Mouse (Mus musculus) erythroblast, embryonic 14.5 days (primary cell): ENCODE data around the gene Scnn1a. TPM values are rescaled to one million over a fixed set of nuclear protein-coding genes. Genes with fewer than 3 reads are reported as not detected.

Experiments
- H3K27me3 ChIP-seq: 2 replicates; pipeline ENCODE4 v1.6.1; 2012; ENCODE audit warnings: inconsistent platforms; ENCODE audit not compliant: control insufficient read depth
- H3K36me3 ChIP-seq: 2 replicates; pipeline ENCODE4 v1.6.1; 2012; ENCODE audit warnings: mild to moderate bottlenecking, inconsistent platforms; ENCODE audit not compliant: control insufficient read depth
- H3K4me1 ChIP-seq: 2 replicates; pipeline ENCODE4 v1.6.1; 2012; ENCODE audit warnings: inconsistent platforms; ENCODE audit not compliant: control insufficient read depth
- H3K4me3 ChIP-seq: replicated peaks from 2 replicates; pipeline ENCODE3; 2012; ENCODE audit warnings: moderate library complexity, mild to moderate bottlenecking, inconsistent platforms
- H3K9me3 ChIP-seq: 2 replicates; pipeline ENCODE4 v1.6.1; 2012; ENCODE audit warnings: low read length, inconsistent platforms, mixed read lengths; ENCODE audit not compliant: control insufficient read depth
- GATA1 ChIP-seq: IDR thresholded peaks from 2 replicates; pipeline ENCODE4 v1.6.1; 2012; ENCODE audit warnings: low read length, inconsistent platforms, mixed read lengths
- TAL1 ChIP-seq: IDR thresholded peaks from 3 replicates; pipeline ENCODE4 v1.6.1; 2012; ENCODE audit warnings: low read length, inconsistent platforms, mixed read lengths
- polyA plus RNA-seq: library from polyadenylated mRNA; stranded (reverse); fragments of >175 nt; gene quantifications from 2 replicates; pipeline ENCODE4 v1.2.3, GENCODE M21; 2012

Scnn1a gene
- polyA plus RNA-seq, 1 experiment, result 0.01 TPM

- Histone ChIP-seq H3K36me3 (peaks cover 7% of the 10 kb centered on the region; the same call in 1 of the 2 replicates), H3K4me3 (no peak overlapping the region), H3K9me3 (no peaks in the 10 kb centered on the region), H3K4me1 (peaks cover 17% of the 10 kb centered on the region), H3K27me3 (peaks cover 28% of the 10 kb centered on the region)
- no peak for TF ChIP-seq GATA1
- no peak for TF ChIP-seq TAL1
Observed at GRCm38 (mm10) chr6:125352811-125353210, 32.4 kb downstream of the Scnn1a start.

GRCm38 (mm10) chr6:125353221-125353620 is 32.8 kb downstream of the Scnn1a start:
- peaks cover 10% of the 10 kb centered on the region; the same call in 1 of the 2 replicates for H3K36me3 ChIP-seq
- H3K4me1 ChIP-seq, result peaks cover 17% of the 10 kb centered on the region
- no peak for TF ChIP-seq GATA1
- TF ChIP-seq TAL1, result no peak
- peaks cover 27% of the 10 kb centered on the region for H3K27me3 ChIP-seq
- no peak overlapping the region for H3K4me3 ChIP-seq
- no peaks in the 10 kb centered on the region for H3K9me3 ChIP-seq

GRCm38 (mm10) chr6:125353655-125354054 is 33.2 kb downstream of the Scnn1a start:
- Histone ChIP-seq H3K9me3 (no peaks in the 10 kb centered on the region), H3K36me3 (peaks cover 10% of the 10 kb centered on the region; the same call in 1 of the 2 replicates), H3K27me3 (peaks cover 22% of the 10 kb centered on the region), H3K4me3 (no peak overlapping the region), H3K4me1 (peaks cover 17% of the 10 kb centered on the region)
- no peak for TF ChIP-seq GATA1
- TF ChIP-seq TAL1, result no peak

GRCm38 (mm10) chr6:125354352-125355151 is 34.1 kb downstream of the Scnn1a start:
- Histone ChIP-seq H3K9me3 (no peaks in the 10 kb centered on the region), H3K4me1 (peaks cover 9% of the 10 kb centered on the region), H3K4me3 (no peak overlapping the region), H3K27me3 (peaks cover 13% of the 10 kb centered on the region), H3K36me3 (peaks cover 10% of the 10 kb centered on the region; the same call in 1 of the 2 replicates)
- TF ChIP-seq GATA1 (no peak), TAL1 (no peak)

- no peaks in the 10 kb centered on the region for H3K9me3 ChIP-seq
- H3K4me3 ChIP-seq, result no peak overlapping the region
- H3K4me1 ChIP-seq, result peaks cover 2% of the 10 kb centered on the region
Observed at GRCm38 (mm10) chr6:125355197-125355741, 34.8 kb downstream of the Scnn1a start.

GRCm38 (mm10) chr6:125356264-125356663 is 35.8 kb downstream of the Scnn1a start:
- no peak for TF ChIP-seq GATA1
- TF ChIP-seq TAL1, result no peak
- H3K36me3 ChIP-seq, result peaks cover 10% of the 10 kb centered on the region; the same call in 1 of the 2 replicates
- no peak overlapping the region for H3K4me3 ChIP-seq
- no peaks in the 10 kb centered on the region for H3K9me3 ChIP-seq
- peaks cover 2% of the 10 kb centered on the region; the same call in 1 of the 2 replicates for H3K27me3 ChIP-seq
- peaks cover 2% of the 10 kb centered on the region for H3K4me1 ChIP-seq

More at GRCm38 (mm10) chr6:125355197-125355741, 34.8 kb downstream of the Scnn1a start:
- H3K27me3 ChIP-seq, result peaks cover 6% of the 10 kb centered on the region
- H3K36me3 ChIP-seq, result peaks cover 10% of the 10 kb centered on the region; the same call in 1 of the 2 replicates
- TF ChIP-seq GATA1 (no peak), TAL1 (no peak)

- H3K27me3 ChIP-seq, result no peaks in the 10 kb centered on the region
- no peak for TF ChIP-seq TAL1
- no peak for TF ChIP-seq GATA1
- peaks cover 2% of the 10 kb centered on the region for H3K4me1 ChIP-seq
- no peak overlapping the region for H3K4me3 ChIP-seq
- no peaks in the 10 kb centered on the region for H3K9me3 ChIP-seq
- H3K36me3 ChIP-seq, result peaks cover 14% of the 10 kb centered on the region; the same call in 1 of the 2 replicates
Observed at GRCm38 (mm10) chr6:125357334-125357733, 36.9 kb downstream of the Scnn1a start.

- H3K4me1 ChIP-seq, result peaks cover 2% of the 10 kb centered on the region
- H3K36me3 ChIP-seq, result peaks cover 14% of the 10 kb centered on the region; the same call in 1 of the 2 replicates
- H3K27me3 ChIP-seq, result no peaks in the 10 kb centered on the region
- TF ChIP-seq TAL1 (no peak), GATA1 (no peak)
- H3K9me3 ChIP-seq, result no peaks in the 10 kb centered on the region
- no peak overlapping the region for H3K4me3 ChIP-seq
Observed at GRCm38 (mm10) chr6:125359999-125360398, 39.5 kb downstream of the Scnn1a start.

GRCm38 (mm10) chr6:125360846-125361245 is 40.4 kb downstream of the Scnn1a start:
- Histone ChIP-seq H3K9me3 (no peaks in the 10 kb centered on the region), H3K4me3 (no peak overlapping the region), H3K36me3 (peaks cover 14% of the 10 kb centered on the region; the same call in 1 of the 2 replicates), H3K27me3 (no peaks in the 10 kb centered on the region), H3K4me1 (no peaks in the 10 kb centered on the region)
- TF ChIP-seq TAL1 (no peak), GATA1 (no peak)
